ENCODE assay signal across 1 mouse cellular context in genomic region chr5:138283540-138283939, GRCm38 (mm10).
TF ChIP-seq lines count a peak whose summit lies in the region.

No protein-coding gene starts in this region.

TF ChIP-seq in MEL, 35 proteins besides CTCF, POLR2A, EP300 and RAD21:
- TF ChIP-seq MAFK (IDR thresholded peaks at IDR 0.05; ENCODE audit: borderline replicate concordance, low read depth, low read length) (no peak), SMC3 (IDR thresholded peaks at IDR 0.05; ENCODE audit: low read depth, low read length) (peak; percentile 43)
TF ChIP-seq in MEL: peak in this region for 1.
